Mouse (Mus musculus) forebrain, embryonic 16.5 days (tissue): ENCODE measurements around the gene Rnf166. TPM values are rescaled to one million over a fixed set of nuclear protein-coding genes. Genes with fewer than 3 reads are reported as not detected.

Source experiments
- ATAC-seq: fragments of 200-750 bp; cut with Nextera tagmentation; 2 replicates; pipeline ENCODE4 v1.8.0; 2017; ENCODE audit warnings: mild to moderate bottlenecking, moderate library complexity
- H3K27ac ChIP-seq: fragments of 300-500 bp; sonication (generic); 2 replicates; pipeline ENCODE4 v1.5.1; 2014; ENCODE audit warnings: low read length, control low read depth
- H3K27me3 ChIP-seq: fragments of 300-500 bp; sonication (generic); replicated peaks from 2 replicates; pipeline ENCODE4 v1.6.1; 2014; ENCODE audit warnings: low read length; ENCODE audit not compliant: control insufficient read depth, insufficient read depth
- H3K36me3 ChIP-seq: fragments of 300-500 bp; sonication (generic); 2 replicates; pipeline ENCODE4 v1.6.1; 2014; ENCODE audit not compliant: control insufficient read depth, insufficient read depth
- H3K4me1 ChIP-seq: fragments of 300-500 bp; sonication (generic); replicated peaks from 2 replicates; pipeline ENCODE4 v1.6.1; 2014; ENCODE audit warnings: low read length; ENCODE audit not compliant: control insufficient read depth, insufficient read depth
- H3K4me2 ChIP-seq: fragments of 300-500 bp; sonication (generic); 2 replicates; pipeline ENCODE4 v1.6.1; 2014; ENCODE audit warnings: mild to moderate bottlenecking, low read length, control low read depth
- H3K4me3 ChIP-seq: fragments of 300-500 bp; sonication (generic); replicated peaks from 2 replicates; pipeline ENCODE4 v1.5.1; 2014; ENCODE audit warnings: mild to moderate bottlenecking, low read length, control low read depth
- H3K9ac ChIP-seq: fragments of 300-500 bp; sonication (generic); replicated peaks from 2 replicates; pipeline ENCODE4 v1.6.1; 2014; ENCODE audit warnings: low read depth, low read length, control low read depth
- H3K9me3 ChIP-seq: fragments of 300-500 bp; sonication (generic); 2 replicates; pipeline ENCODE4 v1.6.1; 2016; ENCODE audit warnings: low read length; ENCODE audit not compliant: control insufficient read depth
- WGBS: fragments of 180-500 bp; shearing (Covaris S2); extraction: QIAGEN DNeasy Blood & Tissue Kit; methylation state at CpG from one replicate; pipeline ENCODE4 v1.1.7; 2014; 5-methylcytosine and 5-hydroxymethylcytosine counted together
- polyA plus RNA-seq: library from polyadenylated mRNA; unstranded; fragments of >200 nt; fragmentation: Nextera tagmentation; extraction: Ambion mirVana; gene quantifications from 2 replicates; pipeline ENCODE4 v1.2.1, GENCODE M21; 2015

The Rnf166 gene
- polyA plus RNA-seq, 1 experiment from 2014 or later = 41.8 TPM

DNA sequence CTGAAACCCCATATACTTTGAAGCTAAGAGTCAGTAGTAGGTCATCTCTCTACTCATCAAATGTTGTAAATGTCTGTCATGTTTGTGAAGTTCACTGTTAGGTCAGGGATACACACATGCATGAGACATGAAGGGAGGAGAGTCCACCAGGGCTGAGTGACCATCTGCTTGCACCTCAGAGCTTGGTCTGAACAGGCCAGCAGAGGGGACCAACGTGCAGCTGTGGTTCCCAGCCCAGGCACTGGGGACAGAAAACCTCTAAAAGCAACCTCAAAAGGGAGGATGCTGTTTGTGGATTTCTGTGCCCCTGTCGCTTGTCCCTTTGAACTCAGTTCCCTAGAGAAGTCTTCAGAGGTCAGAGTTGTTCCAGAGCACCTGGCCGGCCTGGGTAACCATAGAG lies 30.7 kb downstream of the Rnf166 start:
- H3K27ac ChIP-seq = no peak overlapping the region
- 69% methylated on average over 3 of the region's 3 CpGs for WGBS

DNA sequence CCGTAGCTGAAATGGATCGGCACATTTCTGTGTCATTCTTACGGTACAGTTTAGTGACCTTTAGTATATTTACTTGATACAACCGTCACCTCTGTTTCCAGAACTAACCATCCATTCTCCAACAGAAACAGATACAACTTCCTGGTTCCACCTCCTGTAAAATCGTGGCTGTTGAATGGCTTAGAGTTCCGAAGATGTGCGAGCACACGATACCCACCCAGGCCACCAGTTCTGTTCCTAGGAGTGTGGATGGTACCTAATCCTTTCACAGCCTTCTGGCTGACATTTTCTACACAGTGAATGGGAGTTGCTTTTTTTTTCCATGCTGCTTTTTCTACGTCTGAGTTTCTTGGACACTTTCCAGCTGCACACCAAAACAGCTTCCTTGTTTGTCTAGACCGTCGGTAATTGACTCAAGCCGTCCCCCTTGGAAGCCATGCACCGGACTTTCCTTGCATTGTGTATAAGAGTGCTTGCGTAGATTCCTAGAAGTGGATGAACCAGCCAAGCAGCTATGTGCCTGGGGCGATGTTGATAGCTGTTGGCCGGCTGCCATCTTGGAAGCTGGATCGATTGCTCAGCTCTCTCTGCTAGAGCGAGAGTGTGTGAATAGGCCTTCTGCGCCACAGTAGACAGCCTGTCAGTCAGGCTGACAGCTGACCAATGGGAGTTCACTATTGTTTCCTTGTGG lies 31.7 kb downstream of the Rnf166 start:
- Histone ChIP-seq H3K27ac (peak overlapping the region; percentile 98), H3K27me3 (no peaks in the 10 kb centered on the region), H3K4me3 (peak overlapping the region; percentile 77), H3K9ac (peak overlapping the region; percentile 89), H3K4me2 (peak overlapping the region; percentile 87), H3K36me3 (no peaks in the 10 kb centered on the region), H3K9me3 (no peaks in the 10 kb centered on the region), H3K4me1 (peaks cover 24% of the 10 kb centered on the region)
- peak; percentile 48 for ATAC-seq
- 1% methylated on average over 19 of the region's 19 CpGs for WGBS

More for the DNA sequence above, 30.7 kb downstream of the Rnf166 start:
- Histone ChIP-seq H3K4me2 (peak overlapping the region; percentile 87), H3K36me3 (no peaks in the 10 kb centered on the region), H3K4me3 (peak overlapping the region; percentile 77; the same call in 1 of the 2 replicates), H3K9me3 (no peaks in the 10 kb centered on the region), H3K27me3 (no peaks in the 10 kb centered on the region), H3K4me1 (peaks cover 24% of the 10 kb centered on the region), H3K9ac (no peak overlapping the region)
- no peak for ATAC-seq

DNA sequence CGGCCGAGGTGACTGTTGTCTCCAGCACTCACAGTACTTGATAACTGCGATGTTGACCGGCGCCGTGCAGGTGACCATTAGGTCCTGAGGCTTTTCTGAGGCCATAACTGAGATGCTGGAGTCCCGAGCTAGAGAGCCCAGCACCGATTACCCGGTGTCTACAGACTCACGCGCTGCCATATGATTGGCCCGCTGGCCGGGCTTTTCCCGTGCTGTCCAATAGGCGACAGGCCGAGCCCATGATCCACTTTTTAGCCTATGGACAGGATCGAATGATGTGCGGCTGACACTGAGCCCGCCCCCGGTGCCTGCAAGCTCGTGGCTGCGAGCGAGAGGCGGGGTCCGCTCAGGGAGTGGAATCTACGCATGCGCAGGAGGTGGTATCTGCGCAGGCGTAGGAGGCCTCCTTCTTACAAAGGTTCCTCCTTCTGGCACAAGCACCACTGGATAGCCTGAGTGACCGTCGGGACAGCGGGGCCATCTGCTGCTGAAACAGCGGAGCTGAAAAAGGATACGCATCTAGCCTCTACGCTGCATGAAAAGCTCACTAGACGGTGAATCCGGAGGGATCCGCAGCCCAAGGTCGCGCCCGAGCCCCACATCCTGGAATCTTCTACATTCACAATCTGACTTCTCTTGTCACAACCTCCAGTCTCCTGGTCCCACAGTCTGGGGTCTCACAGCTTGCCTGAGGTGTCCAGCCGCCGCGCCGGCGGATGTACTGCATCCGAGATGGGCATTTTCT lies 32.4 kb downstream of the Rnf166 start, which contains the start of gene Mvd:
Gene Mvd, minus strand, starts transcription at position 161 of the 745 bp plus-strand sequence.
- H3K27me3 ChIP-seq = no peaks in the 10 kb centered on the region
- H3K4me1 ChIP-seq = peaks cover 24% of the 10 kb centered on the region
- peak within 1 kb of the TSS; percentile 94 for H3K4me2 ChIP-seq
- peak within 1 kb of the TSS; percentile 89 for H3K9ac ChIP-seq
- H3K27ac ChIP-seq = peak within 1 kb of the TSS; percentile 98
- under 1% methylated on average over 47 of the region's 47 CpGs for WGBS
- H3K9me3 ChIP-seq = no peaks in the 10 kb centered on the region
- ATAC-seq = peak; percentile 99
- H3K4me3 ChIP-seq = peak within 1 kb of the TSS; percentile 77
- no peaks in the 10 kb centered on the region for H3K36me3 ChIP-seq

DNA sequence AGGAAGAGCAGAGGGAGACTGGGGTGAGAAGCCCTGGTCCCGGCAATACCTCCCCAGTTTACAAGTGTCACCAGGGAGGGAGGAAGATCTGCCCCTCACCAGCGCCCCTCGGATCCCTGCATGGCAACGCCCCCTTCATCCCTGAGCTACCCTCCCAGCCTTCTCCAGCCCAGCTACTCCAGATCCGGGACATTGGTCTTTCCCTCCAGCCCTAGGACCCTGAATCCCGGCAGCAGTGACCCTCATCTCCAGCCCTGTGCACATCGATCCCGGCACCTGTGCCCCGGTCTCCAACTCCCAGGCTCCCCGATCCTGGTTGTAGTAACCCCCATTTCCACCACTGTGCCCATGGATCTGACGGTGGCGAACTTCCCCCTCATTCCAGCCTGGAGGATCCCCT lies 33.1 kb downstream of the Rnf166 start:
- no peaks in the 10 kb centered on the region for H3K27me3 ChIP-seq
- WGBS = 1% methylated on average over 12 of the region's 12 CpGs
- peak overlapping the region; percentile 66 for H3K27ac ChIP-seq
- no peaks in the 10 kb centered on the region for H3K36me3 ChIP-seq
- peak overlapping the region; percentile 81 for H3K9ac ChIP-seq
- H3K4me2 ChIP-seq = peak overlapping the region; percentile 94
- peaks cover 24% of the 10 kb centered on the region for H3K4me1 ChIP-seq
- no peaks in the 10 kb centered on the region for H3K9me3 ChIP-seq
- peak; percentile 0 for ATAC-seq
- H3K4me3 ChIP-seq = peak overlapping the region; percentile 77

DNA sequence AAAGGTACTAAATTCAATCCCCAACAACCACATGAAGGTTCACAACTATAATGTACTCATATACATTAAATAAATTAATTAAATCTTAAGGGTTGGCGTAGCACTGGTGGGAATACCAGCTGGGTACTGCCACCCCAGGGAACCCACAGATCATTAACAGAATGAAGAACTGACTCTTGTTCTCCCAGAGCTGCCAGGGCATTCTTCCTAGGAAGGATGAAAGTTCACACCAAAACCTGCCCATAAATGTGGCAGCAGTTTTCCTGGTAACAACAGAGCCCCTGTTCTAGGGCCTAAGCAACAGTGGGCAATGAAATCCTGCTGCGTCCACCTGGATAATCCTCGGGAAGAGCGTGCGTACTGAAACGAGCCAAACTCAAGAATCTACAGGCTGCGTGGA lies 33.5 kb downstream of the Rnf166 start:
- H3K4me1 ChIP-seq = peaks cover 24% of the 10 kb centered on the region
- 15% methylated on average over 7 of the region's 7 CpGs for WGBS
- H3K27ac ChIP-seq = peak overlapping the region; percentile 66; the same call in 1 of the 2 replicates

DNA sequence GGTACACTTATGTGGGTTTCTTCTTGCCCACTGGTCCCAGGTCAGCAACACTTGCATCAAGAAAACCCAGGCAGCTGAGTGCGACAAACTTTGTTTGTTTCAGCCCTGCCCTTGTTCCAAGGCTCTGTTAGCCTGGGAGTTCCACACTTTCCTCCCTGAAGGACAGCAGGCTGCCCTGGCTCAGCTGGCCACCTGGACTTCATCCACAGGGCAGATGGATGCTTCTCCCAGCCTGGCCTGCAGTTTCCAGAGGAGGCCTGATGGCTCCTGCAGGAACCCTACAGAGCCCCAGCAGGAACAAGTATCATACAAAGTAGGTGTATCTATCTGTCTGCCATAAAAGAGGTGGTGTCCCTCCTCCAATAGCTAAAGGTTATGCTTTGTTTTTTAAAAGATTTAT lies 34.5 kb downstream of the Rnf166 start:
- Histone ChIP-seq H3K9me3 (no peaks in the 10 kb centered on the region), H3K4me2 (no peak overlapping the region), H3K9ac (no peak overlapping the region), H3K27me3 (no peaks in the 10 kb centered on the region), H3K36me3 (peaks cover 3% of the 10 kb centered on the region; the same call in 1 of the 2 replicates), H3K27ac (no peak overlapping the region), H3K4me1 (peaks cover 24% of the 10 kb centered on the region), H3K4me3 (no peak overlapping the region)
- 100% methylated on average over 1 of the region's 1 CpGs for WGBS
- ATAC-seq = no peak

More for the DNA sequence above, 33.5 kb downstream of the Rnf166 start:
- no peak for ATAC-seq
- H3K4me3 ChIP-seq = peak overlapping the region; percentile 77
- H3K36me3 ChIP-seq = no peaks in the 10 kb centered on the region
- peak overlapping the region; percentile 94 for H3K4me2 ChIP-seq
- H3K9ac ChIP-seq = peak overlapping the region; percentile 81
- H3K9me3 ChIP-seq = no peaks in the 10 kb centered on the region
- no peaks in the 10 kb centered on the region for H3K27me3 ChIP-seq

DNA sequence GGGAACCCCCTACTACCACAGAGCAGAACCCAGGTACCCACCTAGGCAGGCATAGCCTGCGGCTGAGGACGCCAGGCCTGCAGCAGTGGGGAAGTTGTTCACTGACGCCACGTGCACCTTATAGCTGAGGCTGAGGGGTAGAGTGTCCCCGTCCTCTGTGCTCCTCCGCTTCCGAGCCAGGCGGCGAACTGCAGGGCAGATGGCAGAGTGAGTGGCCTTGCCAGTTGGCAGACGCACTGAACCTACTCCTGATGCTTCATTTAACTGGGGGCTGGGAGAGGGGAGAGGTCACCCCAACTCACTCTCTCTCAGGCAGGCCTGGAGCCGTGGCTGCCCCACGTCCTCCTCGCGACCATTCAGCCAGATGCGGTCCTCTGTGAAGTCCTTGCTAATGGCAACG lies 36.5 kb downstream of the Rnf166 start:
- peaks cover 8% of the 10 kb centered on the region; the same call in 1 of the 2 replicates for H3K36me3 ChIP-seq
- 92% methylated on average over 16 of the region's 16 CpGs for WGBS
- no peaks in the 10 kb centered on the region for H3K27me3 ChIP-seq
- H3K4me1 ChIP-seq = peaks cover 7% of the 10 kb centered on the region
- no peak overlapping the region for H3K27ac ChIP-seq
- no peak overlapping the region for H3K9ac ChIP-seq
- no peak overlapping the region for H3K4me2 ChIP-seq
- no peak for ATAC-seq
- no peak overlapping the region for H3K4me3 ChIP-seq
- no peaks in the 10 kb centered on the region for H3K9me3 ChIP-seq

DNA sequence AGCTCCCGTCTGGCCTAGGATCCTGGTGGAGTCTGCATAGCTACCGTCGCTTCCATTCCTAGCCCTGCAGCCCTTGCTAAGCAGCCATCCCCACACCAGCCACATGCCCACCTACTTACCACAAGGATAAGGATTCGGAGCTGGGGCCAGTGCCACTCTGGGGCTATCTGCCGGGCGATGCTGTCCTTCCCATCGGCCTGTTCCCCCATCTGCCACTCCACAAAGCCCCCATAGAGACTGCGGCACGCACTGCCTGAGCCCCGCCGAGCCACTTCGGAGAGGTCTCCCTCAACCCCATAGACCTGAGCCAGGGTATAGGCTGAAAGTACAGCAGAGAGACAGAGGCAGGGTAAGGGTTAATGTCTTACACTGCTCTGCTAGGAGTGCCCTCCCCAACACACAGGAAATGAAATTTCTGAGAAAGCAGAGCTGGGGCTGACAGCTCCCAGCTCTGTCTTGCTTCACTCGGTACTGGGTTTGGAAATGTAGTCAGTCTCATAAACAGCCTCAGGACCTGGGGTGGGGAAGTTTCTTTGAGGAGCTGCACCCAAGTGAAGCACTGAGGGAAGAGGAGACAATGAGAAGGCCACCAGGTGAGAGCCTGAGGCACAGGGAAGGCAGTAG lies 38.0 kb downstream of the Rnf166 start:
- Histone ChIP-seq H3K27me3 (no peaks in the 10 kb centered on the region), H3K36me3 (peaks cover 8% of the 10 kb centered on the region; the same call in 1 of the 2 replicates), H3K9ac (no peak overlapping the region), H3K4me2 (no peak overlapping the region), H3K9me3 (no peaks in the 10 kb centered on the region), H3K4me1 (peaks cover 8% of the 10 kb centered on the region), H3K4me3 (no peak overlapping the region), H3K27ac (no peak overlapping the region)
- 92% methylated on average over 13 of the region's 13 CpGs for WGBS
- no peak for ATAC-seq

DNA sequence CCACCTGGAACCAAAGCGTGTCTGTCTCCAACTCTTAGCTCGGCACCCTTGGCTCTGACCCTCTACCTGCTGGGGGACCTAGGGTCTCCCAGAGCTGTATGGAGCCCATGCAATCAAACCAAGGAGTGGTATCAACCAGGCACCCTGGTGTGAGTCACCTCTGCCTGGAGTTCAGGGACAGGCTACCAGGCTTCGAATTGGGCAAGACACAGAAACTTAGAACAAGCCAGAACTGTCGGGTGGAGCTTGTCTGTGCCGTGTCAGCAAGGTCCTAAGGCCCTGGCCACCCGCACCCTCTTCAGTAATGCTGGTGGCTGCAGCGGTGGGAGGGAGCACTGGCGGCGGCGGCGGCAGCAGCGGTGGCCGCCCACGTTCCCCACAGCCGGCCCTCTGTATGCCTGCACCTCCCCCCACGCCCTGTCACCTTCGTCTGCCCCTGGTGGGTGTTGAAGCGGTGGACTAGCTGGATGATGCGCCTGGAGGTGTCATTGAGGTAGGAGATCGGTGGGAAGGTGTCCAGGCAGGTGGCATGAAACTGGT lies 39.2 kb downstream of the Rnf166 start:
- Histone ChIP-seq H3K9me3 (no peaks in the 10 kb centered on the region), H3K36me3 (peaks cover 8% of the 10 kb centered on the region; the same call in 1 of the 2 replicates)
- WGBS = 95% methylated on average over 20 of the region's 20 CpGs

More for the DNA sequence above, 39.2 kb downstream of the Rnf166 start:
- Histone ChIP-seq H3K4me2 (no peak overlapping the region), H3K9ac (no peak overlapping the region), H3K4me1 (peaks cover 11% of the 10 kb centered on the region), H3K27me3 (no peaks in the 10 kb centered on the region), H3K27ac (no peak overlapping the region), H3K4me3 (no peak overlapping the region)
- ATAC-seq = no peak
